Mouse (Mus musculus): ENCODE measurements around the gene Prkd3.

Prkd3 gene

DNA sequence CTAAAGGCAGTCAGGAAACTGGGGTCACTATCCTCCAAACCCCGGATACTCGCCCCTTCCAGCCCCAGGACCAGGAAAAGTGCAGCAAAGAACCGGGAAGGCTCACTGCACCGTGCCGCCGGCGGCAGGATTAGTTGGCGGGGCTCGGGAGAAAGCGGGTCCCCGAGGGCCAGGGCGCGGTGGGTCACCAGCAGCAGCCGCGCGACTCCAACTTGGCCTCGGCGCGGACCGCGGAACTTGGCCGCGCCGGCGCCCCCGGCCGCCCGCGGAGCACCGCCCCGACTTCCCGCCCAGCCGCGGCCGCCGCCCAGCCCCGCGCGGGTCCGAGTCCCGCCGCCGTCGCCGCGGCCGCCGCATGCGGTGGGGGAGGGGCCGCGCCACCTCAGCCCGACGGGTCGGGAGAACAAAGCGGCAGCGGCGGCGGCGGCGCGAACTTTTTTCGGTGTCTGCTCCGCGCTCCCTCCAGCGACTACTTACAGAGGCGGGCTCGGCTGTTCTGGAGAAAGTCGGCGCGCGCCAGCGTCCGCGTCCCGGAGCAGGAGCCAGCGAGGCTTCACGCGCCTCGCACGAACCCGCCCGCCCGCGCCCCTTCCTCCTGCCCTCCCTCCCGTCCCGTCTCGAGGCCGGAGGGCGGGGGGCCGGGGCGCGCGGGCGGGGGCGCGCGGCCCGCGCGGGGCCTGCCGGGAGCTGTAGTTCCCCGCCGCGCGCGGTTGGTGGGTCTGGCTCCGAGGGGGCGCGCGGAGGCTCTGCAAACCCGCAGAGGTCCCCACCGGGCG, at the start of gene Prkd3:
Gene Prkd3, minus strand, starts transcription at position 609 of the 776 bp plus-strand sequence.
- peak; percentile 8 for DNase-seq

DNA sequence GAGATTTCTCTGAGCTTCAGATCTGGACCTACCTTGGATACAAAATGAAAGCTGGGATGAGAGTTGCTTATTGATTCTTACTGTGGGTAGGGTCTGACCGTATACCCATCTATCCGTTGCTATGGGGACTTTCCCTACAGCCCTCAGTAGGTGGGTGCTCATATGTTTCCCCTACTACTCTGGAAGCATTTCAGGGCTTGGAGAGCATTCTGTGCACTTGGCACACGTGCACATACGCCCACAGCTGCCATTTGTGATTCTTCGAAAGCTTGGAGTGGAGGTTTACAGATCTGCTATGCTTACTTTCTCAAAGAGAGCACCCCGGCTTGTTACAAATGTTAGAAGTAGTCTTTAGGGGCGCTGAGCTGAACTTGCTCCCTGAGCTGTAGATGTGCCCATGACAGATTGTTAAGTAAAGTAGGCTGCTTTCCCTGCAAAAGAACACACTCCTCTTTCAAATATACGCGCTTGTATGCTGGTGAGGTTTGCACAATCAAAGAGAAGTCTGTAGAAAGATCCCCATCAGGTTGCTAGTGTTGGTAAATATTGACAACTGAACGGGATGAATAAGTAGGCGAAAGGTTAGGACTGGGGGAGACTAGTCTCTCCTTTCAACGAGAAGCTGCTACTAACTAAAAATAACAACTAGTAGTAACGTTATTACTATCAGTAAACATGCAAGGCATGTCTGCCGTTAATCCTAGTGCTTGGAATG, 49.3 kb upstream of the Prkd3 start:
- no peak for DNase-seq

DNA sequence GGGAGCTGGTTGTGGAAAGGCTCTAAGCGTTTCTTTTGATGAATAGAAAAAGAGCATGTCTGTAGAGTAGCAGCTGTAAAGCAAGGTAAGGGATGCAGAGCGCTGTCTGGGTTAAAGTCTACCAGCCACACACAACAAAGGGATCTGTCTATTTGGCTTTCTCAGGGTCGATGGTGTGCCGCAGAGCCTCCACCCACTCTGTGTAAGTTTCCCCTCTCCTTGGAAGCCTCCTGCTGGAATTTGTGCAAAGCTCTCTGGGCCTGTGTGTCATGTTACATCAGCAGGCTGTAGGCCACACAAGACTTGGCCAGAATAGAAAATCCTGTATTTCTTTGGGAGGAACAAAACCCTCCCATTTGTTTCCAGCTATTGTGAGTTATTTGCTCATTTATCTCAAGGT, 48.4 kb upstream of the Prkd3 start:
- no peak for DNase-seq

DNA sequence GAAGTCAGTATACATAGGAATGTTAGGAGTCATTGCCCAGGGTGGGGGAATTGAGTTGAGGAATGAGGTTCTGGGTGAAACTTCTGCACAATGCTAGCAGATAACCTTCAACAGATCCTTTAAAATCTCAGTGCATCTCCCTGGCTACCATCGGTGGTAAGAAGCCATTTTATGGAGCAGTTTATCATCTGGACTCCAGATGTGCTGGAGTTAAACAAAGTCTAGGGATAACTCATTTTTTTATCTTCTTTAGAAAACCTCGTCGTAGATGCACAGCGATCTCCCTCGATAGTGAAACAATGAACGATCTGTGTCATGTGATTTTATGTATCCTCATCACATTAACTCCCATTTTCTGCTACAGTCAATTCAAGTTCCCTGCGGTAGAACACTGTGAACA, 48.0 kb upstream of the Prkd3 start:
- no peak for DNase-seq

DNA sequence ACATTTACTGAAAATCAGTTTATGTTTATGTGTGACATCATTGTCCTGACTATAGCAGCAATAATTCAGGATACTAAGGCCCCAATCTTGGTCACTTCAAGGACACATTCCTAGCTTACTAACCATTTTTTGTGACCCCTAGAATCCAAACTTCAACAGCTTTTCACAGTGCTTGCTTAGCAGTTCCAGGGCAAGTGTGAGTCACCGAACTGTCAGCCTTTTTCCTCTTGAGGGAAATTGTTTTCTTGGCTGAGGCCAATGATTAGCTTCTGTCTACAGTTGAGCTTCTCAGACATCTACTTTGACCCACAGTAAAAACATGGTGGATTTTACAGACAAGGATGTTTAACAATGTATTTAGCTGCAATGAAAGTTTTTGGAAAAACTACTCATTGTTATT, 43.6 kb upstream of the Prkd3 start:
- no peak for DNase-seq

DNA sequence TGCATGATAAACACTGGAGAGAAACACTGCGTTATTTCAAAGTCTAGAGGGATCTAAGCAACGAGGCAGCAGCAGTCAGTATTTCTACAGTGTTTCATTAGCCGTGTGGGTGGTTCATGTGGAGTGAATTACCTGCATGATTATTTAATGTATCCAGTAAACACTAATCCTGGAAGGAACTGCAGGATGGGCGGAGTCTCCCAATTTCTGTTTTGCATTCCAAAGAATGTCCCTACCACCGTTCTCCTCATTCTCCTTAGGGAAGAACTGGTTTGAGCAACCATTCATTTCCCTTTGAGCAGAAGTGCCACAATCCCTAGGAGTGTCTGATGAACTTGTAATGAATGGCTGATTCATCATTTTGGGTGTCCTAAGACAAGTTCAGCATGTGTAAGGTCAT, 39.6 kb upstream of the Prkd3 start:
- no peak for DNase-seq

DNA sequence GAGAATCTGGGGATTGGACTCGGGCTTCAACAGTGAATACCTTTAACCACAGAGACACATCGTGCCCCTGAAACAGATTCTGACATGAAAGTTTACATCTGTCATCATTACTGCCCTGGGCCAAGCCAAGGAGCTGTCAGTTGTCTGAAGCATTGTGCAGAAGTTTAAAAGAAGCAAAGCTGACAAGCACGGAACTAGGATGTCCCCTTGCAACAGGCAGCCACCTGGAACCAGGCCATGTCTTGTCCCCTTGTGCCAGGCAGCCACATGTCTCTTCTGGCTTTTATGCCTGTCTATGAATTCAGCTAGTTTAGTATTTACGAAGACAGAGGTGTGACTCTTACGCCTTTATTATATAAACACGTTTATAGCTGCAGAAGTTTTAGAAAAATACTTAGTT, 37.7 kb upstream of the Prkd3 start:
- no peak for DNase-seq

DNA sequence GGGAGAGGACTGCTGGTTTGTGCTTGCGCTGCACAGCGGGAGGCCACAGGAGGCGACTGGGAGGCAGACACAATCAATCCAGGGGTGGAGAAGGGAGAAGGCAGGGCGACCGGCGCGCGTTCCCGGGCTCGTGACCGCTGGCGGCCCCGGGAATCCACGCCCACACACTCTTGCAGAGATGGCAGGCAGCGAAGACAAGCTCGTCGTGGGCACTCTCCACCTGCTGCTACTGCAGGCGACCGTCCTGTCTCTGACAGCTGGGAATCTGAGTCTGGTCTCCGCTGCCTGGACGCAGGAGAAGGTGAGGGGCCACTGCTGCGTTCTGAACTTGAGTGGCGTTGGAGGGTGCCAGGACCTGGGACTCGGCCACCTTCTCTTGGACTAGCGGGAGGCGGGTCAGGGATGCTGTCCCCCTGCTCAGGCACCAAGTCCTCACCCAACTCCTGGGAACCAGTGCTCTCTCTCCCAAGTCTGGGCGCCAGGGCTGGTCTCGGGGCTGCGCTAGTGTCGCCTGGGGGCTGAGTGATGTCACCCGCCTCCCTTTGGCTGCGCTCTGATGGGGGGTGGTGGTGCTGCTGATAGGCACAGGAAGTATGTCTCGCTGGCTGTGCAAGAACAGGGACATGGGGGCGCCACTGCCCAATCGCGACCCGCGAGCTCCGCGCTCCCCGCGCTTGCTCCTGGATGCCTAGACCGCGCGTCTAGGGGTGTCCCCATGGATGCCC, 31.6 kb upstream of the Prkd3 start:
- DNase-seq = peak; percentile 8

DNA sequence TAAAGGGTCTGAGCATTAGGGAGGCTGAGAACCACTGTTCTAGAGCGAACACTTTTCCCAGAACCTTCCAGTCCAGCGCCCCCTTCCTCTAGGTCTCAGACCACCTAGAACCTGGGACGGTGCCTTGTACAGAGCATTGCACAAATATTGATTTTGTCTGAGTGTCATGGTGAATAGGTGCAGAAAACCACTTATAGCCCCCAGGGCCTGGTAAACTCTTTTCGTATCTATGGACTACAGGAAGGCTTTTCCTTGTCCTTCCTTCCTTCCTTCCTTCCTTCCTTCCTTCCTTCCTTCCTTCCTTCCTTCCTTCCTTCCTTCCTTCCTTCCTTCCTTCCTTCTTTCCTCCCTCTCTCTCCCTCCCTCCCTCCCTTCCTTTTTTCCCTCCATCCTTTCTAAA, 31.0 kb upstream of the Prkd3 start, which contains the start of gene Qpct:
Gene Qpct, plus strand, starts transcription at position 301 of the 400 bp plus-strand sequence.
- no peak for DNase-seq

DNA sequence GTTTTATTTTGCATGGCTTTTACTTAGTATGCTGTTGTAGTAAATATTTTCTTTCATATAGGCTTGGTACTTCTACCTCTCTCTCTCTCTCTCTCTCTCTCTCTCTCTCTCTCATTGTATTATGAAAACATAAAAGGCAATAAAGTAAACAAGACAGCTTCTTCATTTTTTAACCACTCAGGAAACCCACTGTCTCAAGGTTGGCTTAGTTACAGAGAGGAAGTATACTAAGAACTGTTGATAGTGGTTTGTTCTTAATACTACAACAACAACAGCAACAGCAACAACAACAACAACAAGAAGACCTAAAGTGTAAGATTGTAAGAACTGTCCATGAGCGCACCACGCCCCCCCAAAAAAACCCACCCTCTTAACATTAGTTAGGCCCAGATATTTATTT, 23.1 kb upstream of the Prkd3 start:
- DNase-seq = no peak

DNA sequence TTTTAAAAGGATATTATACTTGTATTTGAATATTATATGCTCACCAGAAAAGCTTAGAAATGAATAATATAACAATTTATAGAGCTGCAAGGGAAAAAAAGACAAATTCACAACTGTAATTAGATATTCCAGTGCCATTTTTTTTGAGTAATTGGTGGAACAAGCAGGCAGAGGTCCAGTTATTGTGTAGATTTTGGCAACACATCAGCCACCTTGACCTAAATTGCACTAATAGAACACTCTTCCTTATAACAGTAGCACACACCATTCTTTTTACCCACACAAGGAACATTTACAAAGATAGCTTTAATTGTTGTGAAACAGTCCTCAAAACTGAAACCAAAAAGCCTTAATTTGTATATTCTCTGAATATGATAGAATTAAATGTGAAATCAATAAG, 19.0 kb upstream of the Prkd3 start:
- DNase-seq = no peak

DNA sequence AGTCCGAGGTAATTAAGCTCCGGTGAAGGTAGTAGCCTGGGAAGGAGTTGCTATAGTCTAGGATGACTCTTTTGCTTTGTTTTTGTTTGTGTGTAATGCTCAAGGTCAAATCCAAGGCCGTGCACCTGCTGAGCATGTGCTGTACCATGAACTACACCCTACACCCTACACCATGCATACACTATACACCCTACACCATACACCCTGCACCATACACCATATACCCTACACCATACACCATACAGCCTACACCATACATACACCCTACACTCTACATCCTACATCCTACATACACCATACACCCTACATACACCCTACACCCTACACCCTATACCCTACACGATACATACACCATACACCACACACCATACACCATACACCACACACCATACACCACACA, 12.2 kb upstream of the Prkd3 start:
- no peak for DNase-seq

DNA sequence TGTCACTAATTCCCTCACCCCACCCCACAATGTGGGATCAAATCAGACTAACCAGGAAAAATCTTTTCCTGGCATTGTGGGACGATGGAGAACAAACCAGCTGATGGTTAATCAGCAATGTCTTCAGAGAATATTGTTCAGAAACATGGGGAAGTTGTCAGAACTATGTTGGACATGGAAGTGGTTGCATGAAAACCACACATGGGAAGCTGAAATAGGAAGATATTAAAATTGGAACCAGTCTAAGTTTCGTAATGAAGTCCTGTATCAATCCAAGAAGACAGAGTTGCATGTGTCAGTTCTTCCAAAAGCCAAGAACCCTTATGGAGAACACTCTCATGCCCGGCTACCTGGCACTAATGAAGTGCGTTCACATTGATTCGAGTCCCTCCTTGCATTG, 11.0 kb upstream of the Prkd3 start:
- no peak for DNase-seq

DNA sequence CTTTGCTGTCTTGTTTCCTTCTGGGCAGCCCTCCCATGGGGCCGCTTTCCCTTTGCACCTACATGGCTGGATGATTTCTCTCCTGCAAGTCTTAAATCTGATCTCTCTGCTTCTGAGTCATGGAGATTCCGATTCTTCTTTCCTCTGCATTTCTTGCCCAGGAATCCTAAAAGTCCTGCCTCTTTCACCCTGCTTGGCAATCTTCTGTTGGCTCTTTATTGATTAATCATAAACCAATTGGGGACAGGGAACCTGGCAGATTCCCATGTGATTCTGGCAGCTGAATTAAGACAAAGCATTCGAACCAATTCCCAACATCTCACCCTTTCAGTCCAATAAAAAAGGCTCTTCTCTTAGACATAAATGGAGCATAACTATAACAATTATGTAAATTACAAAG, 8.6 kb upstream of the Prkd3 start:
- DNase-seq = no peak

DNA sequence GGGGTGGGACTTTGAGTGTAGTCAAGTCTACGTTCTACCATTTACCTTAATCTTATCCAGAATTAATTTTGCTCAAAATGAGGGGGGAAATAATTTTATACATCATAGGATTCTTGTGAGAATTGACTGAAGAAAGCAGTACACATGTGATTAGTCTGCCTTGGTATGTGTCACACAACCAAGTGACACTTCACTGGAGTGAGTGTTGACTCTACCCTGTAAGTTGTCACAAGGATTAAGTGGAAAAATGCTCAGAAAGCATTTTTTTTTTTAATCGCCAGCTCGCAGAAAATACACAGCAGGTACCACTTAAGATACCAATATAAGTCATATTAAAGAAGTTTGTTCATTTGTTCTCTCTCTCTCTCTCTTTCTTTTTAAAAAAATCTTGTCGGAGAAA, 3.9 kb upstream of the Prkd3 start:
- no peak for DNase-seq

DNA sequence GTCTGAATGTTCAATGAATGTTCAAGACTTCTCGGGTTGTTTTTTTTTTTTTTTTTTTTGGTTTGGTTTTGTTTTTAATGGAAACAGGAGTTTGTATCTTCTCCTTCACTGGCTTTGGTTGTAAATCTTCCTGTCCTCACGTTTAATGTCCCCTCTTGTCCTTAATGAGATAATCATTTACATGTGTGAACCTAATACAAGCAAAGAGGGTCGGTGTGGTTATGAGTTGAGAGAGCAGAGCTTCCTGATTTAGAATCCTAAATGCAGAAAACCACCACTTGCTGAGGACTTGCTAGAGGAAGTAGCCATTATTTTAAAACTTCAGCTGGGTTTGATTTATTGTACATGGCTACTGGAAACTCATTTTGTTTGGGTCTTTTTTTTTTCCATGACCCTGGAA, 2.1 kb upstream of the Prkd3 start:
- no peak for DNase-seq

DNA sequence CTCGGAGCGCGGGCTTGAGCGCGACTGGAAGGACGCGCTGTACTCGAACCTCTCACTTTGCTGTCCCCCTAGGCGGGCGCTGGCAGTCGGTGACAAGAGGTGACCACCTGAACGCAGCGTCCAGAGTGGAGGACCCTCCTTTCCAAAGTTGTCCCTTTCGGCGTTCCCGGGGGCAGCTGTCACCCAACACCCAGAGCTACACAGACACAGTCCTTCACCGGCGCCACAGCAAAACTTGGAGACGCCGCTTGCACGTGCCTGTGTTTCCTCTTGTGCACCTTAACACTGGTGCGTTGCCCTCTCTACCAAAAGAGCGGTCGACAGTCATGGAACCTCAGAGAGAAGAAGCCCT, 344 bp upstream of the Prkd3 start:
- DNase-seq = no peak

DNA sequence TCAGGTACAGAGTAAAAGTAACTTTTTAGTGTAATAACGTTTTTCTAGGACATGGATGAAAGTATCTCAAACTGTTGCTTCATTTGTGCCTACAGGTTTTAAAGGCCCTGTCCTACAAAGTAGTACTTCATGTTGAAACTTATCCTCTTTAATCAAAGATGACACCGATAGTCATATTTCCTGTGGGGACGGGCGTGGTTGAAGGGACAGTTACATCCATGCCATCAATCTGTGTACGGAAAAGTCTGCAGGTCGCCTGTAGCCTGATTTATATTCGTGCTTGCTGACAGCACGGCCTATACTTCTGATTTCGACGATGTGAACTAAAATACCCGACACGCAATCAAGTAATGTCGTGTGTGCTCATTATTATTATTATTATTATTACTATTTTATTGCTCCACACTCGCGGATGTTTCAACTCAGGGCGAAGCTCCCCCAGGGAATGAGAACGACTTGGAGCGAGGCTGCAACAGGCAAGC, 849 bp downstream of the Prkd3 start:
- no peak for DNase-seq

DNA sequence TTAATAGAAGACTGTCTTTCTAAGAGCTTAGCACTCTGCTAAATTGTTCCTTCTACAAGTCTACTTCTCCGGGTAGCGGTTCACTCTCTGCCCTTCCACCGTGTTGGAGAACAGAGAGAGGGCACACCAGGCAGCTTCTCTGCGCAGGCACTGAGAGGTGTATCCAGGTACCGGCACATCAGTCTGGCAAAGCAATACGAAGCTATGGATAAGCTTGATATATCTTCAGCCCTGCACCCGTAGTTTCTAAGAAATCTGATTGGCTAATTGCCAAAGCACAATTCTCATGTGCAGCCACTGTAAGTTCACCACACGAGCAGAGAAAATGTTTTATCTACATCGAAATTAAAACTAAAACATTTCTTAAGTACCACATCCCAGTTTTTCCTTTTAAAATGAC, 2.2 kb downstream of the Prkd3 start:
- no peak for DNase-seq

DNA sequence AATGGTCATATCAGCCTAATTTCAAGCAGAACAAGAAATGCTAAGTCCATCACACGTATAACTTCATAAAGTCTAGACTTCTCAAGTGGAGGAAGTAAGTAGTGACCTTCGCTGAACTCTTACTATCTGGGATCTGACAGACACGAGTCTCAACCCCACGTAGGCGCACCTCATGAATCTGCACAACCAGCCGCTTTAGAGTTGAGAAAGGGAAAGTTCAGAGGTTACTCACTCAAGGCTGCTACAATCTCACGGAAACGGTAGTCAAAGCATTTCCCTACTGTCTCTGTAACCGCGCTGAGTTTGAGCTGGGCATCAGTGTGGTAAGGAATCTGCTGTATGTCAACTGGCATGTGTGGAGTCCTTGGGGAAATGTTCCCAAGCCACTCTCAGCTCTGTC, 4.8 kb downstream of the Prkd3 start:
- DNase-seq = no peak

DNA sequence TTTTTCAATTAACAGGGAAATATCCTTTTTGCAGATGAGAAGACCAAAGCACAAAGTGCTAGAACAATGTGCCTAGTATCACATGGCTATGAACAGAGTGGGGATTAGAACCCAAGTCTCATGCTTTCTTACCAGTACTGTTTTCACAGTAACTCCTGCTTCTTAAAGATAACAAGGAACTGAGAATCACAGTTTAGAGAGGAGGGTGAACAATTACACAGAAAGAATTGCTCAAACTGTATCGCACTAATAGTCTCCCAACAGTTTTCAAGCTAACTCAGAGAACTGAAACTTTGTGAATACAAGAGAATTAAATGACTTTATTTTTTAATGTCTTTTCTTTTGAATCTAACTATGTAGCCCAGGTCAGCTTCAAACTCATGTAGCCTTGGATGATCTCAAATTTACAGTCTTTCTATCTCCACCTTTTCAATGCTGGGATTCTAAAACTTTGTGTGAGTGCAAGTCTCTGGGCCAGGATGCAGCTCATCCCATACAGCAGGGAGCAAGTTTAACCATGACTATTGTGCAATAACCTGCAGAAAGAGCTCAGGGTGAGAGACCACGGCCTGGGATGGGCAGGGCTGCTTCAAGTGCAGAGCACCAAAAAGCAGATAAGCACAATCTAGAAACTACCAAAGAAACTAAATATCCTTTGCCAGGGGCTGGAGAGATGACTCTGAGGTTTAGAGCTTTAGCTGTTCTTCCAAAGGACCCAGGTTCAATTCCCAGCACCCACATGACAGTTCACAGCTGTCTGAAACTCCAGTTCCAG, 5.5 kb downstream of the Prkd3 start:
- no peak for DNase-seq

DNA sequence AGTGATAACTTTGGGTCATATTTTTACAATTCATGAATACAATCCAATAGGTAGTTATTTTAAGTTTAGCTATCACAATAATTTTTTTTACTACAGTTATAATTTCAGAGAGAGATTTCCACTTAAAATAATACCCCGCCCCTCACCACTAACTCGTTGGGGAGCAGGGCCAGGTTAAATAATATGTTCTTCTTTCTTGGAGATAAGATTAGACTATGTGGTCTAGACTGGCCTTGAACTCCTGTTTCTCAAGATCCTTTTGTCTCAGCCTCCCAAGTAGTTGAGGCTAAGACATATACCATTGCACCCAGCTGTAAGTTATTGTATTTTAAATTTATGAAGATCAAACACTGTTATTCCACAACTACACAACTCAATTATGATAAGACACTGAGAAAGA, 7.0 kb downstream of the Prkd3 start:
- DNase-seq = no peak

DNA sequence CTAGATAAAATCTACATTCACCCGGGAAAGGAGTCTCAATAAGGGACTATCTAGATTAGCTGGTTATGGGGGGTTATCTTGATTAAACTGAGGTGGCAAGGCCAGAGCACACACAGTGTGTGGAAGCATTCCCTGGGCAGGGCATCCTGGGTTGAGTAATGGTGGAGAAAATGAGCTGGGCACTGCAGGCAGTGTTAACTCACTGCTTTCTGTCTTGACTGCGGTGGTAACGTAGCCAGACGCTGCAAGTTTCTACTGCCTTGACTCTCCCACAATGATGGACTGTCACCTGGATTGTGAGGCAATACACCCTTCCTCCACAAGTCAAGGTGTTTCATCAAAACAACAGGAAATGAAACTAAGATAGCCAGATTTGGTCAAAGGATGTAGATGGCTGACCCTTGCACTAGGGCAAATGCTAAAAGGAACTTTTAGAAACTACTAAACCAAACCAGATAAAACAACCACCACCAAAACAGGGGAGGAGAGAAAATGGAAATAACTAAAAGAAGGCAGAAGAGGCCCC, 20.8 kb downstream of the Prkd3 start:
- no peak for DNase-seq
